Comparison of ENCODE assay signal across 20 mouse cellular contexts in genomic region chr17:27459979-27460378, GRCm38 (mm10).
"Had no signal": no experiment of that assay in that cellular context is flagged by ENCODE, and none has a peak within 500 bp of the region (broad histone marks: within the 10 kb centered on the region; RNA-seq: fewer than 3 reads in every experiment).

No protein-coding gene starts in this region.

- H3K4me1 ChIP-seq: limb, embryonic 12.5 days; midbrain, embryonic 12.5 days had no signal

- H3K27ac ChIP-seq: limb, embryonic 12.5 days; limb, embryonic 15.5 days; liver, embryonic 14.5 days; macrophage; midbrain, embryonic 12.5 days; midbrain, embryonic 15.5 days; neural tube, embryonic 12.5 days; neural tube, embryonic 15.5 days; stomach, postnatal 0 days had no signal

- H3K4me3 ChIP-seq: limb, embryonic 12.5 days; limb, embryonic 15.5 days; midbrain, embryonic 12.5 days; midbrain, embryonic 15.5 days; neural tube, embryonic 12.5 days; neural tube, embryonic 15.5 days had no signal

- H3K27me3 ChIP-seq: midbrain, embryonic 15.5 days; neural tube, embryonic 12.5 days had no signal

- H3K36me3 ChIP-seq: limb, embryonic 12.5 days; limb, embryonic 15.5 days; midbrain, embryonic 12.5 days; midbrain, embryonic 15.5 days; neural tube, embryonic 12.5 days; neural tube, embryonic 15.5 days had no signal

- DNase-seq: kidney, postnatal 14 days; kidney, postnatal 4 days; left cerebral cortex, postnatal 4 days; liver, postnatal 0 days; lung, embryonic 14.5 days; right cerebral cortex, adult 18-20 months; right cerebral cortex, postnatal 14 days; right cerebral cortex, postnatal 4 days; thymus, adult 18-20 months; thymus, postnatal 4 days had no signal

- ATAC-seq: liver, postnatal 0 days; lung, postnatal 0 days; midbrain, embryonic 15.5 days had no signal
